Mouse (Mus musculus) spleen, embryonic (tissue): ENCODE measurements around the gene Arnt2.

Source experiments
- CTCF ChIA-PET: fragments of 350-600 bp; sonication (Branson Sonifier 250); formaldehyde crosslinking; loops from one replicate; lab custom pipeline; 2022; lab: Charles Lee

The Arnt2 gene

DNA sequence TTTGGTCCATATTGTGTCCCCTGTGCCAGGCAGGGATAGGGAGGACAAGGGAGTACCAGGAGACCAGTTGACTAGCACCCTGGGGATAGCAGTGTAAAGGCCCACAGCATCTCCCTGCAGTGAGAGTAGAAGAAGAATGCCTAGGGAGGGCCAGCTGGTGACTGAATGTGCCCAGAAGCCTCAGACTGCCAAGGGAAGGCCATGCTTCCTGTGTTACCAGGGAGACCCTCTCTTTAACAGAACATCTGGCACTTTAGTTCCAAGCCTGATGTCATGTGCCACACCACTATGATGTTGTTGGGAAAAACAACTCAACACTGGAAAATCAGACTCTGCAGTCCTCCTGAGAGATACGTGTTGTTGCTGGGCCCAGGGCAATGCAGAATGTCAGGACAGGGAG, 12.7 kb downstream of the Arnt2 start:
- CTCF ChIA-PET = no interaction called here

DNA sequence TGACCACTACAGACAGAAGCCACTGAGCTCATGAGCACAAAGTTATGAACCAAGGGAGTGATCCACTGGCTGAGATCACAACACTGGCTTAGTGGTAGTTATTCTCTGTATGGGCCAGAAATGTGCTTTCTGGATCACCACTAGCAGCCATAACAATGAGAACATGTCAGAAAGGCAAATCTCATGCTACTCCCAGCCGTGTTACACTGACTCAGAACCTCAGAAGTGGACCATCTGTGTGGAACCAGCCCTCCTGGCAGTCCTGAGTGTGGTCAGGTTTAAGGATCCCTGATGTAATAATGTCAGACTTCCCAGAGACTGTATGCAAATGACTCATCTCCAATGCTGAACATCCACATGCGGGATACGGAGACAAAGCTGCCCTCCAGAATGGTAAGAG, 13.4 kb downstream of the Arnt2 start:
- CTCF ChIA-PET = no interaction called here

DNA sequence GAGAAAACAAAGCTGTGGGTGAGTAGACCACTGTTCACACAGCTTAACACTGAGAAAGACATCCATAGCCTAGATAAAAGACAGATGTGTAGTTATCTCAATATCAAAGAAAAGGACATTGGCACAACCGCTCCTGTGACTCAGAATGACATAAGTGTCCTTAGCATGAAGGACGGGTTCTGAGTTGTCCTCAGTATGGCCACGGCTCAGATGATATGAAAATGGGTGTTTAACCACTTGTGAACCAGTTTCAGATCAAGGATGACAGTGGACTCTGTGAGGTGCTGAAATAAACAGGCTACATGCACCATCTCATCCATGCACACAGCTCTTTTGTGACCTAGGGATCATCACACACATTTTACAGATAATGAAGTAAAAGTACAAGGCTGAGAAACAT, 22.1 kb downstream of the Arnt2 start:
- CTCF ChIA-PET = no interaction called here

DNA sequence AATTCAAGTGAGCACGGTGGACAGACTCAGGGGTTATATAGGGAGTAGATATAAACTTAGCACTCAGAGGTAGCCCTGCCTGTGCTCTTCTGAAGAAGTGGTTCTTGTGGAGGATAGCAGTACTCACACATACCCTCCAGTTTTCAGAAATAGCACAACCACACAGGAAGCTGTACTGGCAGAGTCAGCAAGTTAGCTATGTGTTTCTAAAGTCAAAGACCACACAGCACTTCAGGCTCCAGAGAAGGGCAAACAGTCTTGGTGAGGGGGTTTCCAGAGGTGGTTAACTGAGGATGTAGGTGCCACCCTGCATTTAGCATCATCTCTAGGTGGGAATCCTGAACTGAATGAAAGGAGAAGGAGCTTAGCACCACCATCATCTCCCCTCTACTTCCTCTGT, 23.5 kb downstream of the Arnt2 start:
- CTCF ChIA-PET = no interaction called here

DNA sequence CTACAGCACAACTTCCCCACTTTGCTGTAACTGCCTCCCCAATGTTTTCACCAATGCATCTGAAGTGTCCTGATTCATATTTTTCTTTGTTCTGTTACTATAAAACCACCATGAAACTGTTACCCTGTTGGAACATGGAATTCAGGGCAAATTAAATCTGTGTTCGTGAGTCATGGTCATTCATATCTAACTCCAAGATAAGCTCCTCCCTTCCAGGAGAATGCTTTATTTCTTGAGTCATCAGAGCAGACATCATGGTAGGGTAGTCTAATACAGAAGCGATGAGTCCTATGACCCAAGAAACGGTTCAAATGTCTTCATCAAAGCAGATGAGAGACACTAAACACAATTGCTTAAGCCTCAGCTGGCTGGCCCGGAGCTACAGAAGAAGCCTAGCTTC, 25.2 kb downstream of the Arnt2 start:
- CTCF ChIA-PET = no interaction called here

DNA sequence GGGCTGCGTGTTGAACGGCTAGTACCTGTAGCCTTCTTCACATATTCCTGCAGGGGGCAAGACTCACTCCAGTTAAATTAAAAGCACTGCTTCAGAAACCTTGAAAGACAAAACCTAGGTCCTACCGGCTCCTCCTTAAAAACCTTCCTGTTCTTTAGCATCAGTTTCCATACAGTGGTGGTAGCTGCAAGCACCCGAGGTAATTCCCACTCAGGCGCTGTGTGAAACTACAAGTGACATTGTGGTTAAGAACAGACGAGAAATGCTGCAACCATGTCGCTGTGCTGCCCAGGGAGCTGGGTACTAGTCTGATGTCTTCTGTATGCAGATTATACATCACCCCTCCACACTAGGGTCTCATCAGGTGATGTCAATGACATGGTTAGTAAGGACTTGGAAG, 25.9 kb downstream of the Arnt2 start:
- CTCF ChIA-PET = no interaction called here

DNA sequence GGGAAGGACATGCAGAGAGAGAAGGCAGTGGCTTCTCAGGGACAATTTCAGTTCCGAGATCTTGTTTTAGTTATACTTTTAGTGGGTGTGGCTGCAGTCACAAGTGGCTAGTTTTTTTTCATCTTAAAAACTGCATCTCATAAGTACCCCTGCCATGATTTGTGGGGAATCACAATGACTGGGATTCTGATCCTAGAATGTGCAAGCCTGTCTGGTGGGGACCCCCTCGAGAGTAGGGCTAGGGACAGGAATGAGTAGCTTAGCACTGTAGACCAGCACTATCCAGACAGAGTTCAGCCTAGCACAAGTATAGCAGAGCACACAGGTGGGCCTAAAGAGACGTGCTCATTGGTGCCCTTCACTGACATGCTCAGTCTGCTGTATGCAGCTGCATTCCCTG, 27.6 kb downstream of the Arnt2 start:
- CTCF ChIA-PET = no interaction called here

DNA sequence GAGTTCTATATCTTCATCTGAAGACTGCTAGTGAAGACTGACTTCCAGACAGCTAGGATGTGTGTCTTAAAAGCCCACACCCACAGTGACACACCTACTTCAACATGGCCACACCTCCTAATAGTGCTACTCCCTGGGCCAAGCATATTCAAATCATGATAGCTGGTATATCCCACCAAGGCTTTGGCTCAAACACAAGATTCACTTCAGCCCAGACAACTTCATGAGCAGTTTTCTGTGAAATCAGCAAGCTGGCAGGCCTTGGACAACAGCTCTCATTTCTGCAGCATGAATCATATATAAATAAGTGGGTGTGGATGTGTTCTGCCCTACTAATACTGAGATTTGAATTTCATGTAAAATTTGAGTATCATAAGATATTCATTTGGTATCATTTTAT, 29.2 kb downstream of the Arnt2 start:
- CTCF ChIA-PET = no interaction called here

DNA sequence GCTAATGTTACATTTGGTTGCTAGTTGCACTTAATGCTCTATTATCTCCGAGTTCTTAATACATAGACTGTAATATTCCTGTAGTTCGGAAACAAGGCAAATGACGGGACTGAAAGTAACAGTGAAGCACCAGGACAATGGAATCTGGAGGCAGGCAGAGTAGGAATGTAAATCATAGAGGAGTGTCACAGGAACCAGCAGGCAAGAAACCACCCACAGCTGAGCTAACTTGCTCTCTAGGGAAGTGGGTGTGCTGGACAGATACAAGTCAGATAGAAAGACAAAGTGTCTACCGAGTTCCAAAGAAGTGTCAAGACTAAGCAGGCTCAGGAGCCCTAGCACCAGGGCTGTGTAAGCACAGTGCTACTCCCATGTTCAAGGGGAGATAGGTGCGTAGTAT, 32.6 kb downstream of the Arnt2 start:
- CTCF ChIA-PET = no interaction called here

DNA sequence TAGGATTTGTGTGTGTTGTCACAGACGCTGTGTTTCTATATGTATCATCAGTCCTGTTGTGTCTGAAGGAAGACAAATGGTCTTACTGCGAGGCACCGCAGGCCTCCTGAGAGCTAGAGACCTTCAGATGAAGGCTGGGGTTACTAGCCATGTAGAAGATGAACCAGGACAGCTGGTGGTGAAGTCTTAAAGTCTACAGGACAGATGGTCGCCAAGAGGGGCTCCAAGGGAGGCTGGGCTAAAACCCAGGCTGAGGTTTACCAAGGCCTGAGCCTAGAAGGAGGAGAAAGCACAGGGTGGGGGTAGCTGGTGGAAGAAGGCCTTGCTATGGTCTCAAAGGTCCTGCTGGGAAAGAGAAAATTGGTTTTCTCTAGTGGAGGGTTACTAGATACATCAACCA, 36.3 kb downstream of the Arnt2 start:
- CTCF ChIA-PET = no interaction called here

DNA sequence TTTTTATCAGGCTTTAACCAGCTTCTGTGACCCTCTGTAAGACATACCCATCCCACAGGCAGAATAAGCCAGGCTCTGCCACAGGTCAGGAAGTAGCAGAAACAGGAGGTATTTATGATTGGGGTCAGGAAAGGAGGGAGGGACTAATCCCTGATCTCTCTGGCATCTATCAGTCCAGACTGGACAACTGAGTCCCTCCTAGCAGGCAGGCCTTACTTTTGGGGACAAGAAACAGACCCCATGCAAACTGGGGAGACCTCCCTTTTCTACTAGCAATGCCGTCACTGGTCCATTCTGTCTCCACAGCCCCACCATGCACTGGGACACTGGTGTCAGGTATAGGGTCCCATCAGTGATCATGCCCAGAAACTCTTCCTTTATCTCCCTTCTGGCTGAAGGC, 37.1 kb downstream of the Arnt2 start:
- CTCF ChIA-PET = no interaction called here

DNA sequence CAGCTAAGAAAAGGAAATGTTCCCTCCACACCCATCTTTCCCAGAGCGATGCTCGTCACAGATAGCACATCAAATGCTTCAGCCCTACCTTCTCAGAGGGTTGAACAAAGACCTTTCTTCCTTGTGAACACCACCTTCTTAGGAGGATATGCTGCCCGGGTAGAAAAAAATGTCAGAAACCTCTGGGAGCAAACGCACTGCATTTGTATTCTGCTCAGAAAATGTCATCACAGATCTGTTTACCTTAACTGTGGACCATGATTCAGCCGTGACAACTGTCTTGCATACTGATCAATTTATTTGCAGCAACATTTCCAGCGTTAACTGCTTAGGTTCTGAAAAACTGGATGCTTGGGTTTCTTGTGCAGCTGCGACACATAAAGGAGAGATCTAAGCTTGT, 37.7 kb downstream of the Arnt2 start:
- CTCF ChIA-PET = no interaction called here

DNA sequence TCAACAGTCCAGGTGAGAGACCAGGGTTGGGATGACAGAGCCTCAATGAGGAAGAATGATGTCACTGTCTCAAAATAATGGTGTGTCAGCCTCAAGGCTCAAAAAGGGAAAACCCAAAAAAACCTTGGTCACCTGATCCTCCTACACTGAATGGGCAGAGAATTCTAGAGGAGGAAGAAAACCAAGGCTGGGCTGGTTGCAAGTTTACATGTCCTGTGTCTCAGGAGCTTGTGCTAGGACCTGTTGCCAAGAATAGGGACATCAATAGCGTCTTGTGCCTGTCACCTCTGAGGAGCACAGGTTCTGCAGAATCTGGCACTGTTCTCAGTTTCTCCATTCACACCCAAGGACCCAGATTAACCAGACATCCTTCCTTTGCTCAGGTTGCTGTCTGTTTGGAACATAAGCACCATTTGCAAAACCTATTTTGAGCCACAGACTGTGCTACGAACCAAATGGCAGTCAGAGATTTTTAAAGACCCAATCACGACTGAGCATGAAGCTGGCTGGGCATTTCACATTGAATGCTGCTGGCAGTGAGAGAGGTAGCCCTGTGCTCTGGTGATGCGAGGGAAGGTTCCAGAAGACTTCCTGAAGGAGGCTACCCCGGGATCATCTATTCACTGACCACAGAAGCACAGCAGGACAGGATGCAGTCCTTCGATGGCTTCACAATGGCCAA, 38.9 kb downstream of the Arnt2 start:
- CTCF ChIA-PET = no interaction called here

DNA sequence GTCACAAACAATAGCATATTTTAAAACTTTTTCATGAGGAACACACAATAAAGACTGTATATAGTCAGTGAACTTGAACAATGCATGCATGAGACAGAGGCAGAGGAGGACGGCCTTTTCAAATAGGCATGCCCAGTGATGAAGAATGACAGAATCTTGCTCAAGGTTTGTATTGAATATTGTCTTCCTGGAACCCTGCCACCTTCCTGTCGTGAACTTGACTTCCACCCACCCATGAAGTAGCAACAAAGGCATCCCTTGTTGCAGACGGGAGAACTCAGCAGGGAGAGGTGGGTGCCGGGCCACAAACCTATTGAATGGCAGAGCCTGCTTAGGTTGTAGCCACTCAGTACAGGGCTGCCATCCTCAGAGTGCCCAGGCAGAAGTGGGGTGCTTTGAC, 43.7 kb downstream of the Arnt2 start:
- CTCF ChIA-PET = no interaction called here

DNA sequence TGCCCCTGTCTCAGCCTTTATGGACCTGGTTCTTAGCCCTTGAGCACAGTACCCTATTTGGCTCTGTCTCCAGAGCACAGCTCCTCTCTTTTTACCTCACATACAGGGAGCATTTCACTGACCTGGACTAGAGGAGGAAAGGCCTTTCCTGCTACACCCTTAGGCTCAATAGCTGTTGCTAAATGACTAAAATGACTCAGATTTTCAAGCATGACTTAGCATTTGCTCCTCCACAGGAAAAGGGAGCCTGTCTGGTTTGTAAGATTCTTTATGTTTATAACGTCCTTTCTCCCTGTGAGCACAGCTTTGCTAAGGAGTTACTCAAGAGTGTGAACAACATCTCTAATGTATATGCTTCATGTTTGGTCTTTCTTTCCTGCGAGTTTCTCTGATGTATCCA, 47.3 kb downstream of the Arnt2 start:
- CTCF ChIA-PET = no interaction called here

DNA sequence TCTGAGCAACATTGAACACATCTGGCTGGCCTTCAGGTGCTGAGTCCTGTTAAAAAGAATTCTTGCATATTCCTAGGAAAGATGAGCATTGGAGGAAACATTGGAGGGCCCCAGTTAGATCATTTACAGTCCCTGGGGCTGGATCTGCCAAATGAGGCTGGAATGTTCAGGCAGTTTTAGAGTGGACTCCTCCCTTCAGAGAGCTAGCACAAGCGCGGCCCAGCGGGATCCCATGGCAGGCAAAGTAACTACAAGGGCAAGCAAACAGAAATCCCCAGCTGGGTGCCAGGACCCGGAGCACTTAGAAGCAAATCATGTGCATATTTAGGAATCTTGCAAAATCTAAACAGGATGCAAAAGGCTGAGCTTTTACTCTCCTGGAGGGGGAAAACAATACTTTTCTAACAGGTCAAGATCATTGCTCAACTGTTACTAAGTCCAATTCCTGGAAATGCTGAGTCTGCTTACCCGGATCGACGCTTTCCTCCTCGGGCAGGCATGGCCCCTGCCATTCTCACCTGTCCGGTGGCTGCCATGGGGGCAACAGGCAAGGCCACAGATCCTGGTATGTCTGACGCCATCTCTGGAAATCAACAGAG, 48.8 kb downstream of the Arnt2 start:
- CTCF ChIA-PET = no interaction called here

DNA sequence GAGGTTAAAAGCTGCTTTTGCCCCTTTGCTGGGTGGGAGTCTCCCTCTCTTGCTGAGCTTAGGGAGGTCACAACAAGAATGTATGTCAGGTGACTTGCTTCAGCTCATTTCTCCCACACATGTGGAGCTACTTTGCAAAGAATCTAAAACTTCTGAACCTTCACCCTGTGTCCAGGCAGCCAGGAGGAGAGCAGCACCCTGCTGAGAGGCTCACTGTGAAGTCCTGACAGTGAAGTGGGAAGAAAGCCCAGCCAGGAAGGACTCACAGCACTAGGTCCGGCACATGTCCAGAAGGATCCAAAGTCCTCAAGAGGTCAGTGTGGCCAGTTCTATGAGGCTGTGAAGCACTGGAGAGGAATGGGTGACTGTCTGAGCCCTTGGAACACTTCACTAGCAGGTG, 51.5 kb downstream of the Arnt2 start:
- CTCF ChIA-PET = no interaction called here

DNA sequence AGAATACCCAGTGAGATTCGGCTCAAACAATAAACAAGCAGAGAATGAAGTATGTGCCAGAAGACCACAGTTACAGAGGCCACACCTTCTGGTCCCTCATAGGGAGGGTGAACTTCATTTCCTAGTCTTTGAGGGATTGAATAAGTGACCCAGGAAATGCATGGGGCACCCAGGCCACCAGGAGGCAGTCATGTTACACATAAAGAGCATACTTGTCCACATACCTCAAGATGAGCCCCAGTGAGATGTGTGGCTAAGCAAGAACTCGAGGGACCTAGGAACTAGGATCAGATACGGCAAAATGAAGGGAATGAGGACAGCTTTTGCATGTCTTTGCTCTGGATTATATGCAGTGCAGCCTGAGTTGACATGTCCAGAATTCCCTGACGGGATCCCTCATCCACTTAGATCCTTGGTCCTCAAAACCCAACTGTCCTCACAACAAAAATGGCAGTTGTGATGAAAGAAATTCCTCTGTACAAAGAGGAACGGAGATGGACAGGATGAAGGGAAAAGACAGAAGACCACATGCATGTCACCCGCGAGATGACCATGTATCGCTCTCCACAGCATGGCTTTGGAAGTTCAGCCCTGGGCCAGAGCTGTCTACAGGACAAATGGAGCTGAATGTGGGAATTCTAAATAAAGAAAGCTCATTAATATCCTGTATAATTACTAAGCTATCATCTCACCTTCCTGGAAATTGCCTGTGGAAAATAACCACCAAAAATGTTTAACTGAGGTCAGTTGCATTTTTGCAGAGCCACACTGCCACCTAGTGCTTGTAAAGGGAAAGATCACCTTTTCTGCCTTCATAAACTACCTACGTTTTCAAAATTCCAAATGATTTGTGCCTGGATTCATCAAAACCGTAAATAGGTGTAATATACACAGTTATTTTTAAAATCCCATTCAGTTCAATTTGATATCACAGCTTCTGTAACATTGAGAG, 54.1 kb downstream of the Arnt2 start:
- CTCF ChIA-PET = interaction anchor here (0.6 to 1.3 kb wide), 4 partner anchors 33 to 667 kb away, joined by 3 to 4 read pairs (median 3); no protein-coding TSS in a partner anchor

DNA sequence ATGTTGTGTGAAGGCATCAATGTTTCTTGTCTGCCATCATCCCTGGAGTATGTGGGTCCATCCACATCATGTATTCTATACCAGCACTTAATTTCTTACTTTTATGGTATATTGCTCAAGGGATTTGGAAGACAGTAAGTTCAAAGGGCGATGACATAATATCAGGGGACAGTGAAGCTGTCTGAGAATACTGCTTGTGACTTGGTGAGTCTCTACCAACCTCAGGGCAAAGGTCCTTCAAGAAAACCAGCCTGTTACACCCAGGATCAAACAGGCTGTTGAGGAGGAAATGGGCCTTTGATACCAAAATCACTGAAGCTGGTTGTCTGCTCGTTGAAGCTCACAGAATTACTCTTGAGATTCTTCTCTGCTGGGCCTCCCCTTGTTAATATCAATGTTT, 55.1 kb downstream of the Arnt2 start:
- CTCF ChIA-PET = no interaction called here

DNA sequence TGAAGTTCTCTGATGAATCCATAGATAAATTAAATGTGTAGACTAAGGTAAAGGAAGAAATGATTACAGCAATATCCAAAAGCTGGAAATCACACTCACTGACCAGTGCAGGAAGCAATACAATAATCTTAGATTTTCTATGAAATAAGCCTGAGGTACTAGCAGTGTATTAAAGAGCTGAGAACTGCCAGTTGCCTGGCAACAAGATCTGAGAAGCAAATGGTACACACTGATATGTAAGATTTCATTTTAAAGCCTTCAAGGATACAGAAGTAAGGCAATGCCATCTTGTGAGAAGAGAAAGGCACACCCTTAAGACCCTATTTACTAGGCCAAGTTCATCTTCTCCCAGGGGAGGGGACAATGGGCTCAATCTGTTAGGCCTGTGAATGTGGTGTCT, 59.4 kb downstream of the Arnt2 start:
- CTCF ChIA-PET = no interaction called here

DNA sequence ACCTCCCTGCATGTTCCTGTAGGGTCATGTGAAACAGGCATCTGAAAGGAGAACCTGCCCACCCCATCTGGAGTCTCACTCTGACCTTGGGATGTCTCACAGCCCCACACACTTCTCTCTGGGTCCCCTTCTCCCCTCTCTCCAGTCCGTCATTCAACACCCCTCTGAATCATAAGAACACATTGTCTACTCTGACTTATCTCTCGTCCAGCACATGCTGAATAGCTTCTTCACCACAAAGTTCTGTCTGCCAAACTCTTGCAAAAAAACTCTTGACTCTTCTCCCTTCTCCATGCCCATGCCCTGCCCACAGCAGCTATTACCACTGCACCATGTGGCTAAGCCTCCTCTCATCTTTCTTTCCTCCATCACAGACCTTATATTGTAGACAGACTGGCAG, 60.0 kb downstream of the Arnt2 start:
- CTCF ChIA-PET = no interaction called here

DNA sequence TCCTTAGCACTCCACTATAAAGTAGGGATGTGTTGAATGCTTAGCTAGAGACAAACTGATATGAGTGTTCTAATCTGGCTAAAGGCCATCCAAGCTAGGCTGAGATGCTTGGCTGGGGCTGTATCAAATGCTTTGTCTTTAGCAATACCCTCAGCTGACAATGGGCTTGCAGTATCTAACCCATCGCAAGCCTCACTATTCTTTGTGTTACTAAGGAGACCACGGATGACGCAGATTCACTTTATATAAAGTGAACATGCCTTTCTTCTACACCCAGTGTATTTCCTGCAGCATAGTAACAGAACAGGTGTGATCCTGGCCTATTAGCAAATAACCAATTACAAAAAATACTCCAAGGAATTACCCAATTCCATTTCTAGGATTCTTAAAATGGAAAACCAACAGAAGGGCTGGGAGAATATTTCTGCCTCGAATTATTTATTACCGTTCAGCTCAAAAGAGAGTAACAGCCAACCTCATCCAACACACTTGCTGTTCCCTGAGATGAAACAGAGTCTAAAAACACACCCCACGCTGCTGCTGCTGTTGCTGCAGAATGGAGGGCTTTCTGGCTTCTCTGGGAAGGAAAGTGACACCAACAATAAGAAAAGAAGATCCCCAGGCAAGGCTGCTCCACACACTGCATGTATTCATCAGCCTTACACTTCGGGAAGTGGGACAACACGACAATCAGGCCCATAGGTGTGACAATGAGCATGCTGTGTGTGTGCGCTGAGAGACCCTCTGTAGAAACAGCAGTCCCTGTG, 61.6 kb downstream of the Arnt2 start:
- CTCF ChIA-PET = no interaction called here
